Mouse (Mus musculus): ENCODE measurements around the gene Lst1. TPM values are rescaled to one million over a fixed set of nuclear protein-coding genes. Genes with fewer than 3 reads are reported as not detected.

Lst1 gene
- total RNA-seq, 1 experiment, result 2.7 TPM

DNA sequence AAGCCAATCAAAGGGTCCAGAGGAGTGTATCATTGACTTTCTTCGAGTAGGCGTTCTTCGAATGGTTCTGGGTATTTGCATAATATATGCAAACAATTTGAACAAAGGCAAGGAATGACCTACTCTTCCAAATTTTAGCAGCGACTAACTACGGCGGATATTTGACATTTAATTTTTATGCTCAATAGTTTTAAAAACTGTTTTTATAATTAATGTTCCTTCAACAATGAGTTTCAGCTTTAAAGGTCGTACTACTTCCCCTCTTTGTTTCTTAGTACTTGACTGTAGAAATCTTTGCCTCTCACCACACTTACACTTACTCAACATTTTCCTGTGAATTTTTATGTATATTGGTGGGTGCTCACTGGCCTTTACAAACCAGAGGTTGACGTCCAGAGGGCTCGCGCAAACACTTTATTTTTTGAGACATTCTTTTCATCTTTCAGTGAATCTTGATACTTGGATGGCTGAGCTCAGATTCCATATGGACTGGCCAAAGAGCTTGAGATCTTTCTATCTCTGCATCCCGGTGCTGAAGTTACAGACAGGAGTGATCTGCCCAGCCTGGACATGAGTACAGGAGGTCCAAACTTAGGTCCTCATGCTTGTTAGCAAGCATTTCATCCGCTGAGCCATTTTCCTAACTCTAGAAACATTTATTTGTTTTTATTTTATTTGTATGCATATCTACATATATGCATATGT lies 22.6 kb downstream of the Lst1 start:
- DNase-seq (ENCODE audit: low read depth, low spot score), result no peak
- Histone ChIP-seq H3K9ac (ENCODE audit: insufficient read depth, low read depth, low read length, poor library complexity, severe bottlenecking) (no peak overlapping the region), H3K36me3 (ENCODE audit: control insufficient read depth, insufficient read depth, low read length, poor library complexity, severe bottlenecking) (peaks cover 23% of the 10 kb centered on the region), H3K4me1 (ENCODE audit: control insufficient read depth in 2 of 2, insufficient read depth in 2 of 2, low read length in 2 of 2, poor library complexity in 1 of 2) (peaks cover 0 to 10% of the 10 kb centered on the region in 2 experiments; a peak in 1 of 4 replicates), H3K4me3 (ENCODE audit: insufficient read depth in 1 of 2, low read depth in 1 of 2, low read length in 2 of 2, poor library complexity in 1 of 2, severe bottlenecking in 1 of 2) (peak overlapping the region; percentile 78 to 92), H3K9me3 (ENCODE audit: control insufficient read depth, insufficient read depth, low read depth, low read length) (no peaks in the 10 kb centered on the region), H3K27ac (ENCODE audit: insufficient read depth, low read depth, low read length, poor library complexity, severe bottlenecking) (peak overlapping the region; percentile 99; the same call in 1 of the 2 replicates)
- TF ChIP-seq ZNF384 (IDR thresholded peaks at IDR 0.05; ENCODE audit: low read depth, low read length) (no peak), CHD2 (IDR thresholded peaks at IDR 0.05; ENCODE audit: low read depth, low read length) (no peak), MAFK (IDR thresholded peaks at IDR 0.05; ENCODE audit: insufficient read depth, low read depth, low read length) (no peak), HCFC1 (IDR thresholded peaks at IDR 0.05; ENCODE audit: borderline replicate concordance, insufficient read depth, low read length) (no peak), ZC3H11A (IDR thresholded peaks at IDR 0.05; ENCODE audit: borderline replicate concordance, low read depth, low read length) (no peak)
- in situ Hi-C loops (cut with MboI; ENCODE audit: low sequenced_read_pairs in 2 of 2, unreplicated experiment in 2 of 2), result loop anchor here (5.0 kb wide), 1 partner anchor 67 kb away; the partner anchor contains the start of gene Atp6v1g2 (in 2 of the 2)

DNA sequence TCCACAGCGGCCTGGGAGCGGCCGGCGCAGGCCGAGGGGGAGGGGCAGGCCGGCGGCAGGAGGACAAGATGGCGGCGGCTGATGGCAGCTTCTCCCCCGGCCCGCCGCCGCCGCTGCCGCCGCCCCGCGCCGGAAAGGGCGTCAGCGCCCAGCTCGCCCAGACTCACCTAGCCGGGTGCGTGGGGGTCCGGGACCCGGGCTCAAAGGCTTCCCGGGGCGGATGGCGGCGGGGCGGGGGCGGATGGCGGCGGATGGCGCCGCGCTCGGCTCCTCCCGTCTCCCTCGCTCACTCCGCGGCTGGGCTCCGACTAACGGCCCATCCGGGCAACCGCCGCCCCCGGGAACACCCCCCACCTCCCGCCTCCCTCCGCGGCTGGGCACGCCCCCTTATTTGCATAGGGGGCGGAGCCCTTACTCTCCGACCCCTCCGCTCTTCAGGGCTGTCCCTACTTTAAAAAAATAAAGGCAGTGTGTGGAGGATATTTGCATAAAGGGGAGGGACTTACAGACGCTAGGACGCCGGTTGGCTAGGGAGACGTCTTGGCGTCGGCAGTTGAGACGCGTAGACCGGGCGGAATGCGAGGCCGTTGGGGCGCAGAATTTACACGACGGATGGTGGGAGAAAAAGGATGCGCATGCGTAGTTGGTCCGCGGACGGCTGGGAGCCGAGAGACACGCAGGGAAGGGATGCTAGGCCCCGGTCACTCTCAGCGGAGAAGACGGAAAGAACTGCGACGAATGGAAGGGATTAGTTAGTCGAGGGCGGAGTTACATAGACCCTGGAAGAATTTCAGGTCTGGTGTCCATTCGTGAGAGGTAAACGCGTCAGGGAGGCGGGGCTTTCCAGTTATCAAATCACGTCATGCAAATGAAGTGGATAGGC lies 23.4 kb downstream of the Lst1 start, which contains the start of gene Prrc2a:
TSS of gene Prrc2a (minus strand) at position 330 of the 883 bp plus-strand sequence.
- DNase-seq (ENCODE audit: low read depth, low spot score), result peak; percentile 97

DNA sequence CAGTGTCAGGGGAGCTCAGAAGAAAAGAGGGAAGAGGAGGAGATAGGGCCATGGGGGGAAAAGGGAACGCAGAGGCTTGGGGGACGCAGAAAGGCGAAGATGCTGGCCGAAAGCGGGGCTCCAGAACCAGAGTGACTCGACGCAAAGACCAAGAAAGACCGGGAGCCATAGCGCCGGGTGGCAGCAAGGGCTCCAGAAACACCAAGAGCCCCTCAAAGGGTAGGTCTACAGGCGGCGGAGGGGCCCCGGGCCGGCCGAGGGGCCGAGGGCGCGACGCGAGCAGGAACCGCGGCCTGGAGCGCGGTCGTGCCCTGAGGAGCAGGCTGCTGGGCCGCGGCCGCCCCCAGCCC lies 24.0 kb downstream of the Lst1 start:
- H3K36me3 ChIP-seq (ENCODE audit: control insufficient read depth, insufficient read depth, low read length, poor library complexity, severe bottlenecking), result peaks cover 37% of the 10 kb centered on the region
- peak overlapping the region; percentile 99 for H3K9ac ChIP-seq (ENCODE audit: insufficient read depth, low read depth, low read length, poor library complexity, severe bottlenecking)
- H3K9me3 ChIP-seq (ENCODE audit: control insufficient read depth, insufficient read depth, low read depth, low read length), result no peaks in the 10 kb centered on the region
- peaks cover 0 to 10% of the 10 kb centered on the region in 2 experiments; a peak in 1 of 4 replicates for H3K4me1 ChIP-seq (ENCODE audit: control insufficient read depth in 2 of 2, insufficient read depth in 2 of 2, low read length in 2 of 2, poor library complexity in 1 of 2)
- TF ChIP-seq ZNF384 (IDR thresholded peaks at IDR 0.05; ENCODE audit: low read depth, low read length), result no peak
- TF ChIP-seq ZC3H11A (IDR thresholded peaks at IDR 0.05; ENCODE audit: borderline replicate concordance, low read depth, low read length), result no peak
- TF ChIP-seq MAFK (IDR thresholded peaks at IDR 0.05; ENCODE audit: insufficient read depth, low read depth, low read length), result no peak
- TF ChIP-seq CHD2 (IDR thresholded peaks at IDR 0.05; ENCODE audit: low read depth, low read length), result no peak
- no peak for TF ChIP-seq HCFC1 (IDR thresholded peaks at IDR 0.05; ENCODE audit: borderline replicate concordance, insufficient read depth, low read length)
- H3K27ac ChIP-seq (ENCODE audit: insufficient read depth, low read depth, low read length, poor library complexity, severe bottlenecking), result peak overlapping the region; percentile 78
- peak overlapping the region; percentile 98 to 99 for H3K4me3 ChIP-seq (ENCODE audit: insufficient read depth in 1 of 2, low read depth in 1 of 2, low read length in 2 of 2, poor library complexity in 1 of 2, severe bottlenecking in 1 of 2)
- in situ Hi-C loops (cut with MboI; ENCODE audit: low sequenced_read_pairs in 2 of 2, unreplicated experiment in 2 of 2), result no loop called here
- no peak for DNase-seq (ENCODE audit: low read depth, low spot score)

More for the DNA sequence above, 23.4 kb downstream of the Lst1 start, which contains the start of gene Prrc2a:
- in situ Hi-C loops (cut with MboI; ENCODE audit: low sequenced_read_pairs in 2 of 2, unreplicated experiment in 2 of 2), result loop anchor here (5.0 kb wide), 1 partner anchor 67 kb away; the partner anchor contains the start of gene Atp6v1g2 (in 2 of the 2)
- TF ChIP-seq HCFC1 (IDR thresholded peaks at IDR 0.05; ENCODE audit: borderline replicate concordance, insufficient read depth, low read length) (peak; percentile 71; the same call in 1 of the 2 replicates), MAFK (IDR thresholded peaks at IDR 0.05; ENCODE audit: insufficient read depth, low read depth, low read length) (no peak), CHD2 (IDR thresholded peaks at IDR 0.05; ENCODE audit: low read depth, low read length) (no peak), ZNF384 (IDR thresholded peaks at IDR 0.05; ENCODE audit: low read depth, low read length) (peak; percentile 94), ZC3H11A (IDR thresholded peaks at IDR 0.05; ENCODE audit: borderline replicate concordance, low read depth, low read length) (no peak)
- Histone ChIP-seq H3K4me3 (ENCODE audit: insufficient read depth in 1 of 2, low read depth in 1 of 2, low read length in 2 of 2, poor library complexity in 1 of 2, severe bottlenecking in 1 of 2) (peak within 1 kb of the TSS; percentile 98 to 99), H3K9ac (ENCODE audit: insufficient read depth, low read depth, low read length, poor library complexity, severe bottlenecking) (peak within 1 kb of the TSS; percentile 99), H3K9me3 (ENCODE audit: control insufficient read depth, insufficient read depth, low read depth, low read length) (no peaks in the 10 kb centered on the region), H3K4me1 (ENCODE audit: control insufficient read depth in 2 of 2, insufficient read depth in 2 of 2, low read length in 2 of 2, poor library complexity in 1 of 2) (peaks cover 0 to 10% of the 10 kb centered on the region in 2 experiments; a peak in 1 of 4 replicates), H3K36me3 (ENCODE audit: control insufficient read depth, insufficient read depth, low read length, poor library complexity, severe bottlenecking) (peaks cover 31% of the 10 kb centered on the region), H3K27ac (ENCODE audit: insufficient read depth, low read depth, low read length, poor library complexity, severe bottlenecking) (peak within 1 kb of the TSS; percentile 99)

DNA sequence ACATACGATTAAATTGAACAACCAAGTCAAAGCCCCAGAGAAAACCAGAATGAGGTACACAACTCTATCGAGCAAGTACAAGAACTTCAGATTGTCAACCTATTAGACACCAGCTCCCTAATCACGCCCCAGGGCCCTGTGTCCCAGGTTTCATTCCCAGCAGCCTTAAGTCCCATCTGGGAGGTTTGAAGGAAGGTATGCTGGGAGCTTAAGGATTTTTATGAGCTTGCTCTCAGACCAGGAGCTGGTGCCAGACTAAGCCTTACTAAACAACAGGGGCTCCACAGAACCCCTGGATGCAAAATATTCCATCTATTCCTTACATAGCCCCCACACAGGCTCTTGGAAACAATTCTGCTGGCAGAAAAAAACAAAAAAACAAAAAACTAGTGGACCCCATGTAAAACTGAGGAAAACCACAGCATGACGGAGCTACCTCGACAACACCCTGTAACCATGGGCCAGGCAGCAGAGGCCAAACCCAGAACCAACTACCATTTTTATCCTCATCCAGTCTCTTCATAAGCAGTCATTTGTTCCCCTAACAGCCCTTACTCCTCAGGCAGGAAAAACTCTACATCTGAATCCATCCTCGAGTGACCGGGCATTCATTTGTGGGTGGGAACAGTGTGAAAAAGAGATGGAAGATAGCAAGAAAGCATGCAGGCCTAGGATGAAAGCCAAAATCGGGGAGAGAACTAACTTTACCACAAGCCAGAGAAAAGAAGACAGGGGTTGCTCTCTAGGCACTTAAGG lies 24.7 kb downstream of the Lst1 start:
- Histone ChIP-seq H3K4me3 (ENCODE audit: insufficient read depth in 1 of 2, low read depth in 1 of 2, low read length in 2 of 2, poor library complexity in 1 of 2, severe bottlenecking in 1 of 2) (peak overlapping the region; percentile 98 to 99), H3K9ac (ENCODE audit: insufficient read depth, low read depth, low read length, poor library complexity, severe bottlenecking) (peak overlapping the region; percentile 99), H3K36me3 (ENCODE audit: control insufficient read depth, insufficient read depth, low read length, poor library complexity, severe bottlenecking) (peaks cover 44% of the 10 kb centered on the region), H3K9me3 (ENCODE audit: control insufficient read depth, insufficient read depth, low read depth, low read length) (no peaks in the 10 kb centered on the region), H3K27ac (ENCODE audit: insufficient read depth, low read depth, low read length, poor library complexity, severe bottlenecking) (no peak overlapping the region), H3K4me1 (ENCODE audit: control insufficient read depth in 2 of 2, insufficient read depth in 2 of 2, low read length in 2 of 2, poor library complexity in 1 of 2) (peaks cover 0 to 10% of the 10 kb centered on the region in 2 experiments; a peak in 1 of 4 replicates)
- in situ Hi-C loops (cut with MboI; ENCODE audit: low sequenced_read_pairs in 2 of 2, unreplicated experiment in 2 of 2), result no loop called here
- TF ChIP-seq ZNF384 (IDR thresholded peaks at IDR 0.05; ENCODE audit: low read depth, low read length) (no peak), MAFK (IDR thresholded peaks at IDR 0.05; ENCODE audit: insufficient read depth, low read depth, low read length) (no peak), HCFC1 (IDR thresholded peaks at IDR 0.05; ENCODE audit: borderline replicate concordance, insufficient read depth, low read length) (no peak), ZC3H11A (IDR thresholded peaks at IDR 0.05; ENCODE audit: borderline replicate concordance, low read depth, low read length) (no peak), CHD2 (IDR thresholded peaks at IDR 0.05; ENCODE audit: low read depth, low read length) (no peak)
- no peak for DNase-seq (ENCODE audit: low read depth, low spot score)
